Mouse (Mus musculus) thymus, adult 2 months (tissue): ENCODE data around the gene Lrrn4cl. TPM values are rescaled to one million over a fixed set of nuclear protein-coding genes. Genes with fewer than 3 reads are reported as not detected.
A peak's percentile ranks its signal among the peaks of the same experiment; 100 is the strongest.
"Not testable (repeated sequence)": the region's sequence is repeated elsewhere in the genome, so short reads cannot be mapped to it uniquely, and the experiment has no call there.

ENCODE experiments used
- DNase-seq: peaks from one replicate; pipeline ENCODE4 v3.0.0; 2021
- H3K27ac ChIP-seq: fragments of 200-500 bp; 2 replicates; pipeline ENCODE4 v1.5.1; 2012; ENCODE audit warnings: low read length, control low read depth; ENCODE audit not compliant: control insufficient read depth, insufficient read depth
- H3K27me3 ChIP-seq: fragments of 200-500 bp; 2 replicates; pipeline ENCODE4 v1.6.1; 2012; ENCODE audit warnings: mild to moderate bottlenecking, low read length, moderate library complexity, mixed read lengths; ENCODE audit not compliant: control insufficient read depth, insufficient read depth
- H3K36me3 ChIP-seq: fragments of 200-500 bp; 2 replicates; pipeline ENCODE4 v1.6.1; 2012; ENCODE audit warnings: mild to moderate bottlenecking, low read length, moderate library complexity; ENCODE audit not compliant: control insufficient read depth, insufficient read depth
- H3K4me1 ChIP-seq: fragments of 200-500 bp; replicated peaks from 2 replicates; pipeline ENCODE4 v1.6.1; 2012; ENCODE audit warnings: low read length; ENCODE audit not compliant: control insufficient read depth, insufficient read depth
- H3K4me3 ChIP-seq: fragments of 200-500 bp; 2 replicates; pipeline ENCODE4 v1.5.1; 2012; ENCODE audit warnings: mild to moderate bottlenecking, low read length, control low read depth, moderate library complexity; ENCODE audit not compliant: control insufficient read depth, insufficient read depth
- CTCF ChIP-seq: fragments of 200-500 bp; IDR thresholded peaks from 2 replicates; pipeline ENCODE4 v1.5.1; 2012; ENCODE audit warnings: mild to moderate bottlenecking, control low read depth, low read length, moderate library complexity, borderline replicate concordance; ENCODE audit not compliant: control insufficient read depth, poor library complexity, insufficient read depth; ENCODE audit errors: extremely low read depth
- POLR2A ChIP-seq: fragments of 200-500 bp; IDR thresholded peaks from 2 replicates; pipeline ENCODE4 v1.6.1; 2012; ENCODE audit warnings: mild to moderate bottlenecking, low read length, control low read depth, moderate library complexity; ENCODE audit not compliant: control insufficient read depth, poor library complexity, insufficient read depth; ENCODE audit errors: extremely low read depth
- WGBS: fragments of 180-500 bp; shearing (Covaris S2); methylation state at CpG from one replicate; pipeline ENCODE4 v1.1.7; 2018; 5-methylcytosine and 5-hydroxymethylcytosine counted together
- polyA plus RNA-seq: library from polyadenylated mRNA; depleted of rRNA; stranded (reverse); fragments of >200 nt; gene quantifications from 2 replicates; pipeline ENCODE4 v1.2.3, GENCODE M21; 2012

The Lrrn4cl gene
- polyA plus RNA-seq, 1 experiment = 1.3 TPM

DNA sequence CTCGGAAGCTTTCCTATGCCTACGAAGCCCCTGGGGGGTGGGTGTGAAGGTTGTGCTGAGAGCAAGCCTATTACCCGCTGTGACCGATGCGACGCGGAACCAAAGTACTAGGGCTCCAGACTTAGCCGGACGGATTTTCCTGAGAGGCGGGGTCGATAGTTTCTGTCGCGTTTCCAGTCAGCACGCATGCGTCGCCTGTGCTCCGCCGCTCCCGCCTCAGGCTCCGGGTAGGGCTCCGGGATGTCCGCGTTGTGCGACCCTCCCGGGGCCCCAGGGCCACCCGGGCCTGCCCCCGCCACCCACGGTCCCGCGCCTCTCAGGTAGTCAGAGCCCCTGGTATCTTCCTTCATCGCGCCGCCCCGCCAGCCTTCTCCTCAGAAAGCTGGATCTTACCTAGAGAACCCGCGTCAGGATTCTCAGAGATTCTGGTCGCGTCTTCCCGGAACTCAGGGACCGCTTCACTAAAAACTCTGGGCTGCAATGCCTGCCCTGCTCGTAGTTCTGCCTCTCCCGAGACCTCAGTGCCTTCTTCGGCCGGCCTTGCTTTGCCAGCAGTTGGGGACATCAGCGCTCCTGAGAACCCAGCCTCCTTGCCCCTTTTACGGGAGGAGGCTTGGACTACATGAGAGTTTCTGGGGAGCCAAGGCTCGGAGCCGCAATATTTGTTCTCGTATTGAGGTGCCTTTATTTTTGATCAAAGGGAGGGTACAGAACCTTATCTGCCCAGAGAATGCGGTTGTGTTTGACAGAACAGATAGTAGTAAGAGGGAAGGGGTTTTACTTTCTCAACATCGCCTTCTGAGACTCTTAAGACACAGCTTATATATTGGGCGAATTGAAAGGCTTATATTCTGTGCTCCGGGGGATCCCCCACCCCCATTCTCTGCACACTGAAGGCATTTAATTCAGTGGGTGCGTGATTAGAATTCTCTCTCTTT lies 42.5 kb downstream of the Lrrn4cl start, which contains the start of gene Ints5:
Ints5 (plus strand) TSS at position 177 of the 938 bp plus-strand sequence.
- Histone ChIP-seq H3K27ac (peak within 1 kb of the TSS; percentile 72), H3K4me1 (peaks cover 16% of the 10 kb centered on the region), H3K36me3 (peaks cover 9% of the 10 kb centered on the region), H3K27me3 (no peaks in the 10 kb centered on the region), H3K4me3 (peak within 1 kb of the TSS; percentile 98)
- DNase-seq = peak; percentile 85
- WGBS = 2% methylated on average over 54 of the region's 54 CpGs
- TF ChIP-seq POLR2A (peak; percentile 82), CTCF (0 out of 2 replicates have a peak, but pooled peaks have one; percentile 27)

DNA sequence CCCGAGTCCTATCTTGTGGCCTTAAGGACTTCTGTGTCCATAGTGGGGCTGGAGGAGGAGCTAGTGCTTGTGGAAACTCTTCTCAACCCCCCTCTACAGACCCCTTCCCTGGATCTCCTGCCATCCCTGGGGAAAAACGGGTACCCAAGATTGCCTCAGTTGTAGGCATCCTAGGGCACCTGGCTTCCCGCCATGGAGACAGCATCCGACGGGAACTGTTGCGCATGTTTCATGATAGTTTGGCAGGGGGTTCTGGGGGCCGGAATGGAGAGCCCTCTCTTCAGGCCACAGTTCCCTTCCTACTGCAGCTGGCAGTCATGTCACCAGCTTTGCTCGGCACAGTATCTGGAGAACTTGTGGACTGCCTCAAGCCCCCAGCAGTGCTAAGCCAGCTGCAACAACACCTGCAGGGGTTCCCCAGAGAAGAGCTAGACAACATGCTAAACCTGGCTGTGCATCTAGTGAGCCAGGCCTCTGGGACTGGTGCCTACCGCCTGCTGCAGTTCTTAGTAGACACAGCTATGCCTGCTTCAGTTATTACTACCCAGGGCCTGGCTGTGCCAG lies 44.9 kb downstream of the Lrrn4cl start:
- 91% methylated on average over 9 of the region's 9 CpGs for WGBS
- DNase-seq = no peak
- Histone ChIP-seq H3K36me3 (peaks cover 6% of the 10 kb centered on the region), H3K27ac (no peak overlapping the region), H3K27me3 (no peaks in the 10 kb centered on the region), H3K4me3 (no peak overlapping the region), H3K4me1 (peaks cover 13% of the 10 kb centered on the region)
- TF ChIP-seq POLR2A = no peak
- TF ChIP-seq CTCF = no peak

DNA sequence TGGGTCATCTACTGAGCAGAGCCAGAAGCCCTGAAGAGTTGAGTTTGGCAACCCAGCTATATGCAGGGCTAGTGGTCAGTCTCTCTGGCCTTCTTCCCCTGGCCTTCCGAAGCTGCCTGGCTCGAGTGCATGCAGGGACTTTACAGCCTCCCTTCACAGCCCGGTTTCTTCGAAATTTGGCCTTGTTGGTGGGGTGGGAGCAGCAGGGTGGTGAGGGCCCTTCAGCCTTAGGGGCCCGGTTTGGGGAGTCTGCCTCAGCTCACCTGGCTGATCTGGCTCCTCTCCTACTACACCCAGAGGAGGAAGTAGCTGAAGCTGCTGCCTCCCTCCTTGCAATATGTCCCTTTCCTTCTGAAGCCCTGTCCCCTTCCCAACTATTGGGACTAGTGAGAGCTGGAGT lies 45.7 kb downstream of the Lrrn4cl start:
- H3K27me3 ChIP-seq, H3K36me3 ChIP-seq, H3K4me3 ChIP-seq, H3K27ac ChIP-seq, DNase-seq: not testable (repeated sequence)
- H3K4me1 ChIP-seq = peaks cover 13% of the 10 kb centered on the region
- 94% methylated on average over 5 of the region's 5 CpGs for WGBS

DNA sequence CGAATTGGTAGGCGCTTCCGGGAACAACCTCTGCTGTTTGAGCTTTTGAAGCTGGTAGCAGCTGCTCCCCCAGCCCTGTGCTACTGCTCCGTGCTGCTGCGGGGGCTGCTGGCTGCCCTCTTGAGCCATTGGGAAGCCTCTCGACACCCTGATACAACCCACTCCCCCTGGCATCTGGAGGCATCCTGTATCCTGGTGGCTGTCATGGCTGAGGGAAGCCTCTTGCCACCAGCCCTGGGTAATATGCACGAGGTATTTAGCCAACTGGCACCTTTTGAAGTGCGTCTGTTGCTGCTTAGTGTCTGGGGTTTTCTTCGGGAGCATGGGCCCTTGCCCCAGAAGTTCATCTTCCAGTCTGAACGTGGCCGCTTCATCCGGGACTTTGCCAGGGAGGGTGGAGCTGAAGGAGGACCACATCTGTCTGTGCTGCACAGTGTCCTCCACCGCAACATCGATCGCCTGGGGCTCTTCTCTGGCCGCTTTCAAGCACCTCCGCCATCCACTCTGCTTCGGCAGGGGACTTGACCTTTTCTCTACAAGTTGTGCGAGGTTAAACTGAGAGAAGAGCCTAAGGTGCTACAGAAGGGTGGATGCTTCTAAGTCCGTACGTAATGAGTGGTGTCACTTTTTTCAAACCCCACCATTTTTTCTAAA lies 46.8 kb downstream of the Lrrn4cl start:
- peak; percentile 22 for DNase-seq
- H3K36me3 ChIP-seq, H3K27me3 ChIP-seq, H3K27ac ChIP-seq: not testable (repeated sequence)
- peaks cover 13% of the 10 kb centered on the region for H3K4me1 ChIP-seq
- TF ChIP-seq POLR2A = 0 out of 2 replicates have a peak, but pooled peaks have one; percentile 26
- H3K4me3 ChIP-seq = peak overlapping the region; percentile 81
- 47% methylated on average over 21 of the region's 21 CpGs for WGBS

DNA sequence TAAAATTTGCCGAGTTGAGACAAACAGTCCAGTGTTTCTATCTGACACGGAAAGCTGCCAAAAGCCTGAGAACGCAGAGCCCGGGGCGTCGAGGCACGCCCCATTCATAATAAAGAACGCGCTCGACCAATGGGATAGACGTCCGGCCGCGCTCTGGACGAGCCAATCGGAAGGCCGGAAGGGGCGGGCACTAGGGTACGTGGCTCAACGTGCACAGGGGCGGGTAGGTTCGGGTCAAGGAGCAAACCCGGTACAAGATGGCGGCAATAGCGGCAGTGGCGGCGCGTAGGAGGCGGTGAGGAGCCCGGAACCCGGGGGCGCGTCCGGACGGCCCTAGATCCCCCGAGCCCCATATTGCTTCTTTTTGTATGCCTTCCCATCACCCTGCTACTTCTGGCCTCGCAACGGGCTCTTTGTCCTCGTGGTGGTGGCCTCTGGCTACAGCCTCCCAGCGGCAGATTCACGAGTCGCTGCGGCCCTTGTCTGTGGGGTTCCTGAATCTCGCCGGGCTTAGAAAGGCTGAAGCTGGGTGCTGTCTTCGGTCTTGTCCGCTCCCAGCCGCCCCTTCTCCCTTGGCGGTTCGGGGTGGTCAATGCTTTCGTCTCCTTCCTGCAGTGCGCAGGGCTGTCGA lies 47.4 kb downstream of the Lrrn4cl start, which contains the start of gene Ganab:
Ganab (plus strand) TSS at position 207 of the 631 bp plus-strand sequence.
- peak; percentile 94 for DNase-seq
- peak within 1 kb of the TSS; percentile 75 for H3K27ac ChIP-seq
- under 1% methylated on average over 53 of the region's 53 CpGs for WGBS
- TF ChIP-seq CTCF = 0 out of 2 replicates have a peak, but pooled peaks have one; percentile 31
- no peak; the same call in none of the 2 replicates for TF ChIP-seq POLR2A
- no peaks in the 10 kb centered on the region for H3K27me3 ChIP-seq
- H3K4me1 ChIP-seq = peaks cover 13% of the 10 kb centered on the region
- H3K36me3 ChIP-seq = peaks cover 8% of the 10 kb centered on the region
- peak within 1 kb of the TSS; percentile 81 for H3K4me3 ChIP-seq

DNA sequence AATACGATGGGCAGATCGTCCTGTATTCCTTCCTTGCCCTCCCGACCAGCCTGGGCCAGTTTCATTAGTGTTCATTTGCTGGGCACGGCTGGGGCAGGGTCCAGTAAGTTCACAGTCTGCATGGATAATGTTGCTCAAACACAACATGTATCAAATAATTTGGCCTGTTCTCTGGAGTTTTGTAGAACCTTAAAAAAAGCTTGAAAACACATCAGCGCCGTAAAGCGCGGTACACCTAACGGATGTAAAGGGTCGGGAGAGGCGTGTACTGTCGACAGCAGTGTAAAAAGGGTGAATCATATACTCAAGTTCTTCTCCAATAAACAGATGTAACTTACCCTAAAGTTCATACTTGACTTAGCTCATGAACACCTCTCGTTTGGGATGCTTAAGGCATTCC lies 48.0 kb downstream of the Lrrn4cl start:
- WGBS = 2% methylated on average over 13 of the region's 13 CpGs

More for the DNA sequence above, 48.0 kb downstream of the Lrrn4cl start:
- no peak for DNase-seq
- Histone ChIP-seq H3K27ac (peak overlapping the region; percentile 75), H3K36me3 (peaks cover 14% of the 10 kb centered on the region), H3K4me1 (peaks cover 12% of the 10 kb centered on the region), H3K4me3 (peak overlapping the region; percentile 81), H3K27me3 (no peaks in the 10 kb centered on the region)
- TF ChIP-seq CTCF (no peak), POLR2A (no peak)
